Mouse (Mus musculus): ENCODE measurements around the gene Lhfp.

GRCm38 (mm10) chr3:53101711-53102110, 60.4 kb downstream of the Lhfp start:
- no peak for TF ChIP-seq CTCF (conservative IDR thresholded peaks at IDR 0.05; ENCODE audit: low read length)
- TF ChIP-seq NANOG (IDR thresholded peaks at IDR 0.05; ENCODE audit: borderline replicate concordance, low read length), result no peak

Data from E14TG2a.4 (cell line).